8 mouse cellular contexts compared by ENCODE assay signal in genomic region chr15:80799074-80799633, GRCm38 (mm10).
A peak's percentile ranks its signal among the peaks of the same experiment; 100 is the strongest.
DNase-seq lines count a peak whose midpoint lies in the region; ATAC-seq and TF ChIP-seq lines count a peak whose summit lies in the region.

No protein-coding gene starts in this region.

- no peaks in the 10 kb centered on the region for H3K36me3 ChIP-seq in C2C12 (ENCODE audit: control insufficient read depth, insufficient read depth)
- no peaks in the 10 kb centered on the region for H3K36me3 ChIP-seq in heart, embryonic 15.5 days
- H3K36me3 ChIP-seq in lung, postnatal 0 days (ENCODE audit: insufficient read depth, low read length): no peaks in the 10 kb centered on the region

- peak overlapping the region; percentile 49 for H3ac ChIP-seq in C2C12 (ENCODE audit: control insufficient read depth, insufficient read length, low read depth)

- H3K27ac ChIP-seq in heart, embryonic 15.5 days: peak overlapping the region; percentile 89
- peak overlapping the region; percentile 81 for H3K27ac ChIP-seq in lung, postnatal 0 days (ENCODE audit: low read length)

- TF ChIP-seq EP300 in lung, postnatal 0 days (IDR thresholded peaks at IDR 0.05): no peak

- no peaks in the 10 kb centered on the region for H3K27me3 ChIP-seq in C2C12 (ENCODE audit: control insufficient read depth, insufficient read depth, insufficient read length)
- no peaks in the 10 kb centered on the region for H3K27me3 ChIP-seq in heart, embryonic 15.5 days
- H3K27me3 ChIP-seq in lung, postnatal 0 days (replicated peaks; ENCODE audit: insufficient read depth, low read length): no peaks in the 10 kb centered on the region

- H3K79me2 ChIP-seq in C2C12 (ENCODE audit: control insufficient read depth, insufficient read depth): peaks cover 57% of the 10 kb centered on the region

- 0% methylated on average over 10 of the region's 10 CpGs for WGBS in heart, embryonic 15.5 days
- under 1% methylated on average over 10 of the region's 10 CpGs for WGBS in lung, postnatal 0 days

- H3K79me3 ChIP-seq in C2C12 (ENCODE audit: low read depth): peaks cover 46% of the 10 kb centered on the region

- peaks cover 32% of the 10 kb centered on the region for H3K4me1 ChIP-seq in heart, embryonic 15.5 days (replicated peaks)
- H3K4me1 ChIP-seq in lung, postnatal 0 days (ENCODE audit: insufficient read depth, low read depth, low read length): peaks cover 5% of the 10 kb centered on the region; the same call in 1 of the 2 replicates

- H3K4me3 ChIP-seq in C2C12 (ENCODE audit: insufficient read depth, poor library complexity, severe bottlenecking): peak overlapping the region; percentile 58
- H3K4me3 ChIP-seq in heart, embryonic 15.5 days: peak overlapping the region; percentile 62
- peak overlapping the region; percentile 50 for H3K4me3 ChIP-seq in lung, postnatal 0 days (ENCODE audit: low read depth, low read length)

- H3K9ac ChIP-seq in heart, embryonic 15.5 days: peak overlapping the region; percentile 68
- peak overlapping the region; percentile 24; the same call in 1 of the 2 replicates for H3K9ac ChIP-seq in lung, postnatal 0 days (replicated peaks; ENCODE audit: low read depth)

- DNase-seq in adipocyte (ENCODE audit: low spot score): peak; percentile 60
- peak; percentile 66 for DNase-seq in embryo, embryonic 9.5 days (ENCODE audit: extremely low spot score)
- peak; percentile 33 to 60 for DNase-seq in kidney, postnatal 25 days
- peak; percentile 62 for DNase-seq in lung, postnatal 0 days (ENCODE audit: low spot score)
- peak; percentile 69 for DNase-seq in retina, embryonic 14.5 days (ENCODE audit: low spot score)
- no peak for DNase-seq in urinary bladder, postnatal 10 days (ENCODE audit: low spot score)

- ATAC-seq in heart, embryonic 15.5 days (replicated peaks; ENCODE audit: insufficient number of reproducible peaks, insufficient read depth, low FRiP score, low read depth): peak; percentile 48; the same call in 1 of the 2 replicates
- ATAC-seq in lung, postnatal 0 days: 0 out of 2 replicates have a peak, but pooled peaks have one; percentile 21

- no peaks in the 10 kb centered on the region for H3K9me3 ChIP-seq in heart, embryonic 15.5 days (replicated peaks)
- no peaks in the 10 kb centered on the region for H3K9me3 ChIP-seq in lung, postnatal 0 days (ENCODE audit: low read length)

- TF ChIP-seq CTCF in C2C12 (IDR thresholded peaks at IDR 0.05; ENCODE audit: control insufficient read depth, insufficient read depth, insufficient read length): no peak
- no peak for TF ChIP-seq CTCF in lung, postnatal 0 days (IDR thresholded peaks at IDR 0.05)

- H3K4me2 ChIP-seq in heart, embryonic 15.5 days: peak overlapping the region; percentile 74
- peak overlapping the region; percentile 63 for H3K4me2 ChIP-seq in lung, postnatal 0 days (replicated peaks; ENCODE audit: low read depth, low read length)

TF ChIP-seq in C2C12, 6 proteins besides CTCF, POLR2A, EP300 and RAD21:
- TF ChIP-seq MYOD1 (IDR thresholded peaks at IDR 0.05; ENCODE audit: control insufficient read depth, insufficient read length, low read depth) (no peak), MAX (IDR thresholded peaks at IDR 0.05) (peak; percentile 32), FOSL1 (IDR thresholded peaks at IDR 0.05; ENCODE audit: insufficient read depth, low read length, poor library complexity, severe bottlenecking) (no peak)
